Mouse (Mus musculus): ENCODE measurements around the gene Jaml.

Gene Jaml

DNA sequence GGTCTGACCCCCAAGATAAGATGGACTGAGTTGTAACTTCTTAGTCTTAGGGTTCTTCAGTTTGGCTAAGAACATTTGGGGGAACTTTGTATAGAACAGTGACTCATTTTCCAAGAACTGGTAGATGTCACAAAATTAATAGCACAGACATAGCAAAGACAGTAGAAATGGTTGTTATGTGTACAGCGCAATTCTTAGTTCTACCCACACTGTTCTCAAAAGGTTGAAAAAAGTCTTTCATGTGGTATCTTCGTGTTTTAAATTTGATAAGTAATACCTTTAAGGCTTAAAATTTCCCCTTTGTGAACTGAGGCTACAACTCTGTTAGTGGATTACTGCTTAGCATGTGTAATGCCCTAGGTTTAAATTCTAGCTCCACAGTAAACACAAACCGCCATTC lies 4.1 kb downstream of the Jaml start:
- DNase-seq (ENCODE audit: low spot score): no peak

DNA sequence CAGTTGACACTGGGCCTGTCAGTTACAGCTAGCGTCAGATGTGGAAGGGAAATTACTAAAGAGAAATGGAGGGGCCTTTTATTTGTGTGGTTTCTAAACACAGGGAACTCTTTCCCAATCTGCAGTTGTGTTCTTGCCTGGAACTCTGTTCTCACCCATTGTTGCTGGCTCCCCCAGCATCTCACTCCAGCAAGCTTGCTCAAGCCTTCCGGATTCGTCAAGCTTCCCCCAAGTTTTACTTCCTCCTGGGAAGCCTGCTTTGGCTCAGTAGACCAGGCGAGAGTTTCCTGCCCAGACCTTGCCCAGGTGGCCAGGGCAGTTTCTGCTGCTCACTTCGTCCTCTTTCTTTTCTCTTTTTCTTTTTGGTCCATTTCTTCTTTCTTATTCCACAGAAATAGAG lies 5.6 kb downstream of the Jaml start:
- no peak for DNase-seq (ENCODE audit: low spot score)

DNA sequence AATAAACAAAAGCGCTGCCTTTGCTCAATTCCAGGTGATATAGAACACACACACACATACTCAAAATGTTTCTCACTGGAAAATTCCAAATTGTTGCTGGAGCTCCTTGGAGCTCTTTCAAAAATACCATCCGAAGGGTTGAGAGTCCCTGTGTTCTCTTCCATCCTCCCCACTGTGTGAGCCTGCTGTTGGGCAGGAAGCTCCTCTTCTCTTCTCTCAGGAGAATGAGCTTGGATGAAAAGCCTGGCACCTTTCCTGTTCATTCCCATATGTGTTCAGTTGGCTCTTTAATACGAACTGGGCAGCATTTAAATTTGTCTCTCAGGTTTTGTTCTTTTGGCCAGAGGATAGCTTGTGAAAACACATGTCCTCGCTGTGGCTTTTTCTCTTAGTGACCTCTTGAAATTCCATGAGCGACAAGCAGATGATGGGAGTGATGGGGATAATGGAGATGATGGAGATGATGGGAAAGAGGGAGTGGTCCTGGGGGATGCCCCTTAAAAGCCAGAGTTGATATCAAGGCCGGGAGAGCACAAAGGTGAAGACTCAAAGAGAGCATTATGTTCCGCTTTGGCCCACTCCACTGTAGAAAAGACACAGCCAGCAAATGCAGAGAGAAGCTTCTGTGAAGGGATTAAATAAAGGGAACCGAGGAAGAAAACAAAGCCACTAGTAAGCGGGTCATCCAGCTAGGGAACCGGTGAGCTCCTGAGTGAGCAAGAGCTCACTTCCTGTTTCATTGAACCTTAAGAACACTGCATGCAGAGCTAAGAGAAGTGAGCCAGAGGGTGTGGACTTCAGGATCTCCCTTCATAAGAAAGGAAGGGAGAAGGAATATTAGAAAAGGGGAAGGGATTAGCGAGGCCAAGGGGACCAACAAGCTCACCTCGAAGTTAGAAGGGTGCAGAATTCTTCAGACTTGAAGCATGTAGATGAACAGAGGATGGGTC lies 7.0 kb downstream of the Jaml start:
- no peak for DNase-seq (ENCODE audit: low spot score)

DNA sequence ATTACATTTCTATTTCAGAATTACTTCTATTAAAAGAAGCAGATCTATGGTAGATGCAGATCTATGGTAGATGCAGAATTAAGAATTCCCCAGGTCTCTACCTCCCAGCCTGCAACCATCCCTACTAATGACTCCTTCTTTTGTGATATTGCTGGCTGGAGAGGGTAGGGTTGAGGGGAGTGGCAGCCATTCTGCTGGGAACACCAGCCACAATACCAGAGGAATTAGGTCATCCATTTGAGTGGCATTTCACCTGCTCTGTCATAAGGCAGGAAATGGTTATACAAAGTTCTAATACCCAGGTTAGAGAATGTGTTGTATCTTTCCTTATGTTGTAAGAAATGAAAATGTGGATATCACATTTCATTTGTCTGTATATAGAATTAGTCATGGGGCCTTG lies 9.1 kb downstream of the Jaml start:
- no peak for DNase-seq (ENCODE audit: low spot score)

DNA sequence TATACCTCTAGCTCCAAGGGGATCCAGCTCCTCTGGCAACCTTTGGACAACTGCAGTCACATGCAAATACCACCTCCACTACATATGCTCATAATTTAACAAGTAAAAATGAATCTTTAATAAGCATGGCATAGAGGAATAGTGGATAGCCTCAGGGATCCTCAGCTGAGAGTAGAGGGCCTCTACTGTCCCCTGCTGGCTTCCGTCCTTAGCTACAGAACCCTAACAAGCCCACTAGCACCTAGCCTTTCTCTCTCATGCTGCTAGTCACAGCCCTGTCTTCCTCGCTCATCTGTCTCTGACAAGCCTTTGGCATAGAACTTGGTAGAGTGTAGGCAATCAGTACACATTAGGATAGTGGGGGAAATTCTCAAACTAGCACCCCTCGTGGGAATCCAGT lies 11.8 kb downstream of the Jaml start:
- no peak for DNase-seq (ENCODE audit: low spot score)

DNA sequence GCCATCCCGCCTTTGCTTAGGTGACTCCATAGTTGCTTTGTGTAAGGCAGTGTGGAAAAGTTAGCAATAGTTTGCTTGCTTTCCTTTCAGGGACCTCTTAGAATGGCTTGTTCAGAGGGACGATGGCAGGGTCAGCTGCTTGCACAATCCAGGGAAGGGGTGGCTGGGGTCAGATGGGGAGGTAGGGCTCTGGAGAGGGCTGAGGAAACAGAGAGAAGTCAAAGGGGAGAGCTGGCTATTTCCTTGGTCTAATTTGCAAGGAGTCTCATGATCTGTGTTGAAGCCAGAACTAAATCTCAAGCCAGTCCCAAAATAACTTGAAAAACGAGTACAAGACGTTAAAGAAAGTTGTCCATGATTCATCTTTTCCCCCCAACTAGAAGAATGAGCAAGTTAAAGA lies 13.7 kb downstream of the Jaml start:
- no peak for DNase-seq (ENCODE audit: low spot score)

DNA sequence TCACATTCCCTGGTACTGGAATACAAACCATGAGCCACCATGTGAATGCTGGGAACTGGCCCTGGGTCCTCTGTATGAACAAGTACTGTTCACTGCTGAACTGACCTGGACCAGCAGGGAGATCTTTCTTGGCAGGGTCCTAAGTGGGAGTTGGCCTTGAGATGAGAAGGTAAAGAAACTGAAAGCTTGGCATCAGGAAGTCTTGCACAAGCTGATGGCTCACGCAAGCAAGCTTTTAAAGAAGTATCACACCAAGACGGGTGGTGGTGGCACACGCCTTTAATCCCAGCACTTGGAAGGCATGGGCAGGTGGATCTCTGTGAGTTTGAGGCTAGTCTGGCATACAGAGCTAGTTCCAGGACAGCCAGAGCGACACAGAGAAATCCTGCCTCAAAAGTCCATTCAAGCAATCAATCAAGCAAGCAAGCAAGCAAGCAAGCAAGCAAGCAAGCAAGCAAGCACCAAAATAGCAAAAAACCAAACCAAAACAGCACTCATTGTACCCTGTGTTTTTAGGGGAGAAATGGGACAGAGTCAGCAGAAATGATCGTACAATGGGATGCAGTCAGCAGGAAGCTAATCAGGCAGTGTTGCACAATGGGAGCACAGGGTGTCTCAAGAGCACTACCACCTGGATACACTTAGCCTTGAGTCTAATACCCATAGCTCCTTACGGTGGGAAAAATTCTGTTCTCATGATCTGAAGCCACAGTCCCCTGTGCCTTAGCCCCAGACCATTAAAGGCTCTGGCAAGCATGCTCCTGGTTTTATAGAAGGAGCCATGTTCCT lies 16.4 kb downstream of the Jaml start:
- no peak for DNase-seq (ENCODE audit: low spot score)

DNA sequence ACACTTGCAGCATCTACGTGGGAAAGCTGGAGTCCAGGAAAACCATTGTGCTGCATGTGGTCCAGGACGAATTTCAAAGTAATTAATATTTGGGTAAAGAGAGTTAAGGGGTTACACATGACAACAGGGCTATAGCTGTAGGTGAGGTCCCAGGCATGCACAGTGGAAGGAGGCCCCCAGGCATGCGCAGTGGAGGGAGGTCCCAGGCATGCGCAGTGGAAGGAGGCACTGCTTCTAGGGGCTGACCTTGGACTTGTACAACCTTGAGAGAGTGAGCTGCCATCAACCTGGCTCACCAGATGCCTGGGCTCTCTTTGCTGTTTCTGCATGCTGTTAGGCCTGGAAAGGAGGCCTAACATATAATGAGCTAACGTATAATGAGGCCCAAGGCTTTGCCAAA lies 18.9 kb downstream of the Jaml start:
- no peak for DNase-seq (ENCODE audit: low spot score)

DNA sequence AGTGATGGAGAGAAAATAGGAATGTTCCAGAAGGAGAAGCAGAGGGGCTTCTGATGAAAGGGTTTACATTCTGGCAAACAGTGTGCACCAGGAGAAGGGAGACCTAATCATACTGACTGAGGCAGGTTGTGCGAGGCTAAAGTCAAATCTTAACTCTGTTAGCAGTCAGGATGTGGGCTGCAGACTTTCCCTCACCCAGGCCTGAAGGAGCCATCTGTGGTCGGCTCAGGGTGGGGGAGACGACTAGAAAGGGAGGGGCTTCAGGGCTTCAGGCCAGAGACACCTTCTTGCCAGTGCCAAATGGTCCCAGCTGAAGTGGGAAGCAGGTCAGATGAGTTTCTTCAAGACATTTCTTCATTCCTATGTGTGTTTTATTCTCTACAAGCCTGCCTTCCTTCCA lies 19.4 kb downstream of the Jaml start:
- no peak for DNase-seq (ENCODE audit: low spot score)

DNA sequence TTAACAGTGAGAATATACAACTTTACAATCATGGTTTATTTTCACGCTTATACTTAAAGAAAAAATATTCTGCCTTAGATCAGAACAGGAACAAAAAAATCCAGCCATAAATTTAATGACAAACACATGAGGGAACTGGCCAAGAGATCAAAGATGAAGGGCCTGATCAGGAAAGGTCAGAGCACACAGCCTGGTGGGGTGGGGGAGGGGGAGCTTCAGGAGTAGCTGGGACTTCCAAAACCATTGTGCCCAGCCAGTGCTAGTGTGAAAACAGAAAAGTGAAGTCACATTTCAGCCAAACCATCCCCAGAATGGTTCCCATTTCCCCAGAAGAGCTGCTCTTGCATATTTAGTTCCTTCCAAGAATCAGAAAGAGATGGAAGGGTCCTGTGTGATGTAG lies 23.5 kb downstream of the Jaml start:
- DNase-seq (ENCODE audit: low spot score): no peak

DNA sequence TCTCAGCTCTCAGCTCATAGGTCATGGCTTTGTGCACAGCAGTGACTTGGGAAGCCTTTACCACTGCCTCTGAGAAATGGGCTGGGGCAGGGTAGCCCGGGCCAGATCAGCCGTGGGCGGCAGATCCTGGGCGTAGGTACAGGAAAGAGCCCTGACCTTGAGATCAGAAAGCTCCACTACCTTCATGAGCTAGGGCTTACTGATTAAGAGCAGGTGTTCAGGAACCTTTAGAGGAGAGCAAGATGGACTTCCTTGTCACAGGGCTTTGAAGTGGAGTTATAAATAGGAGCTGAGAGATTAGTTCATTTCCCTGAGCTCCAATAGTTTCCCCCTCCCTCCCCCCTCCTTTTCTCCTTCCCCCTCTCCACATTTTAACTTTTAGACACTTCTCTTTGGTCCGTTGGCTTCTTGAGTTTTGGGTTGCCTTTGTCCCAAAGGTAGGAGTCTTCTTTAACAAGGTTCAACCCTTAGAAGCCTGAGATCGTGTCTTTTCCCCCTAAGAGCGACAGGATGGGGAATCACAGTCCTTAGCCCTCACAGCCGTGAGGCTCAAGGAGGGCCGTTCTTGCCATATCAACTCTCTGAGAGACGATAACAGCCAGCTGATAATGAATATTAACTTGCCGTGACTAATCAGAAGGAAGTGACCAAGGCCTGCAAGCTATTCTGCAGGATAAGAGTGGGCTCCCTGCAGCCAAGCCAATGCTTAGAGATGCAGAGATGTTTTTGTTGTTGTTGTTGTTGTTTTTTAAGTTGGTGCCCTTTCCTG lies 24.4 kb downstream of the Jaml start:
- DNase-seq (ENCODE audit: low spot score): no peak

DNA sequence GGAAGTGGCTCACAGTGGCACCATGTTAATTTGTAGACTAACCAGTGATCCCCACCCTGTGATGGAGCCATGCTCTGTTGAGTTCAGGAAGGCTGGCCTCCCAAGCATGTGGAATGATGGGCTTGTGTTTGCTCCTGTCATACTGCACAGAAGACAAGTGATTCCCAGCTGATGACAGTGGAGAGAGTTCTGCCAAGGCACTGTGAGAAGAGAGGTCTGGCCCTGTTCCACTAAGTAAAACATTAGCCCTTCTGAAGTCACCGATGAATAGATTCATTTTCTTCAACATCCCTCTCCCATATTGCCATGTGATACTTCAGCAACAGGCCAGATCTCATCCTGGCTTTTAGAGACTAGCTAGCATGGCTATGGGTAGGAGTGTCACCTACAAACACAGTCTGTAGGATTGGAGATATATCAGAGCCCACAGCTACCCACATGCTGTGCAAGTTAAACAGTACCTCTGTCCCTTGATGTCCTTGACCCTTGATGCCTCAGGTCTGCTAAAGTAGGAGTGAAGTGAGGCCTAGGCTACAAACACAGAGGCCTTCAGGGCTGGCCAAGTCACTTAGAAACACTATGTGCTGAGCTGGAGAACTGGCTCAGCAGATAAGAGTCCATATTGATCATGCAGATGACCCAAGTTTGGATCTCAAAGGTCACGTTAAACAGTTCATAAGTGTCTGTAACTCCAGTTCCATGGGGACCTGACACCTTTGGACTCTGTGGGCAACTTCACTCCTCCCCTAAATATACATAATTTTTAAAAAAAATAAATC lies 26.8 kb downstream of the Jaml start:
- DNase-seq (ENCODE audit: low spot score): no peak

DNA sequence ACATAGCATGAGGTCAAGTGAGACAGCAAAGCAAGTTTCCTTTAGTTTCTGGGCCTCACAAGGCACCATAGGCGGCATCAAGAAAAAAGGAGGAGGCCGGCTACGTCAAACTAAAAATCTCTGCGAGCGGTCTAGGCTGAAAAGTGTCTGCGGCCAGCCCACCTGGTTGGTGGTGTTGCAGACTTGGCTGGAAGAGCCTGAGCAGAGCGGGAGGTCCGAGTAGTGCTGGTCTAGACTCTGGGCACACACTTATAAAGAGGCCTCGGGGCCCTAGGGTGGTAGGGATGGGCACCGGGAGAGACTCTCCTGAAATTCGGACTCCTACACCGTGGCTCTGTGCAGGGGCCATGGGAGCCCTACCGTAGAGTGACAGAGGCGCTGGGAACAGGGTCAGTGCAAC lies 36.7 kb downstream of the Jaml start:
- DNase-seq (ENCODE audit: low spot score): no peak

DNA sequence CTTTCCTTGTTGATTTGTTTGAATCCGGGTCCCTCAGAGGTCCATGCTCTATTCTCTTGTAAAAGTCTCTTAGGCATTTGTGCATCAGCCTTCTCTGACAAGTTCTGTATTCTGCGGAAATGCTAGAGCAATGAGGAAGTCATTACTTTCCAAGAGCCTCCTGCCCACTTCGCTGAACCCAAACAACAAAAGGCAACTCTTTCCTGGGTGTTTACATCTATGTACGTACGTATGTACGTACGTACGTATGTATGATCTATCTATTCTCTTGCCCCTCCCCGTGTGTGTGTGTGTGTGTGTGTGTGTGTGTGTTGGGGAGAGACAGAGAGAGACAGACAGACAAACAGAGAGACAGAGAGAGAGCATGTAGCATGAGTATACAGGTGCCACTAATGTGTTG lies 37.8 kb downstream of the Jaml start:
- no peak for DNase-seq (ENCODE audit: low spot score)

DNA sequence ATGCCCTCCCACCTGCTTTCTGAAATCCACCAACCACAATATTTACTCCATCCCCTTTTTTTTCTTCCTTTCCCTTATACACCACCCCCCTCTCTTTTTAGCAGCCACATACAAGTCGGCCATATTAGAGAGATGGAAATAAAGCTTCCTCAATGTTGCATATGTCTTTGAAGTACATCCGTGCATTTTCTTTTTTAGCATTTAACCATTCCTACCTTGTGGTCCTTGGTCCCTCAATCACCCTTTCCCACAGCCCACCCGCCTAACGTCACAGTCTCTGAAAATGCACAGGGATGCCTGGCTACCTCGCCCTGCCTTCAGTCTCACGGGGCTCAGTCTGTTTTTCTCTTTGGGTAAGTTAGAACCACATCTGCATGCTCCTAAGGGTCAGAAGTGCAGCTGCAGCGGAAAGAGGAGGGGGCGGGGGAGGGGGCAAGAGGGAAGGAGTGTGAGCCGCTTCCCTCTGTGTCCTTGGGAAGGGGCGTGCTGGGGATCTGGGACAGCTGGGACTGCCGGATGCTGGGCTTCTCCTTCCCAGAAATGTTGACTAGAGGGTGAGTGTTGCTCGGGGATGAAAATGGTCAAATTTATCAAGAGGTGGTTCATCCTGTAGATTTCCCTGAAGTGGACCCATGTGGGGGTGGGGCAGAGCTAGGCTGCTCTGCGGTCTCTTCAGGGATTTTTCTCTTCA lies 38.9 kb downstream of the Jaml start, which contains the start of gene Scn2b:
Gene Scn2b (plus strand): TSS at position 42 of the 691 bp plus-strand sequence.
- no peak for DNase-seq (ENCODE audit: low spot score)

DNA sequence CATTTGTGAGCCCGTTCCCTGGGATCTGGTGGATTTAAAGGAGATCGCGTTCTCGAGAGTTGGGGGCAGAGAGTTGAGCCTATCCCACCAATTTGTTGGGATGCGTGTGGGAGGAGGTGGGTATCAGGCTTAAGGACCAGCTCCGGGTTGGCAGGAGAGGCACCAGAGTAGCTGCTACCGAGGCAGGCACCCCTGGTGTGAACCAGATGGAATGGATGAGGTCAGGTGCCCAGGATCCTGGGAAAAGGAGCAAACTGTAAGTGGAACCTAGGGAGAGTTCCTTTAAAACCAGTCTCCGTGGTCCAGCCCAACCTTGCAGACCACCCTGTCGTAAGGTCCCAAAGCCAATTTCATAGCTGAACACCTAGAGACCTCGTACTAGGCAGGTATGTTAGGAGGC lies 39.6 kb downstream of the Jaml start:
- no peak for DNase-seq (ENCODE audit: low spot score)

DNA sequence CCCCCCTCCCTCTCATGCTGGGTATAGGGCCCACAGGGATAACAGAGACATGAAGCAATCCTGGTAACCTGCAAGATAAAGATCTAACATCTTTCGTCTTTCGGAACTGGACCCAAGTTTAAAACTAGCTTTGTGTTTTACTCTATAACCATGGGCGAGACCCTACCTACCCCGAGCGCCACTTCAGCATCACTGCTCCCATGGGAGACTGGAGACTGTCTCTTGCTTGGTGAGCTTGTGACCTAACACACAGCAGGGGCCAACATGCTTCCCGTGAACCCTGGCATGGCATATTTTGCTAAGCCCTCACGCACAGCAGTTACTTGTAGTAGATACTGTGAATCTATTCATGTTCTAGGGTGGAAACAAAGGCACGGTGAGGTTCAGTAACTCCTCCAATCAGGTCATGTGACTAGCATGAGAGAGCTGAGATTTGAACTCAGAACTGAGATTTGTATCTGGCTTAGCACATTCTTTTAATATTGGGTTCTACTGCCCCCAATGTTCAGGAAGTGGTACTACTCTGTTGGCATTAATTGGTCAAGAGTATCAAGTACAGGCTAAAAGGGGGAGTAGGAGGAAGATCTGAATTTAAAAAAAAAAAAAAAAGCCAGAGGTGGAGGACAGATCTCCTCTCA lies 40.5 kb downstream of the Jaml start:
- no peak for DNase-seq (ENCODE audit: low spot score)

DNA sequence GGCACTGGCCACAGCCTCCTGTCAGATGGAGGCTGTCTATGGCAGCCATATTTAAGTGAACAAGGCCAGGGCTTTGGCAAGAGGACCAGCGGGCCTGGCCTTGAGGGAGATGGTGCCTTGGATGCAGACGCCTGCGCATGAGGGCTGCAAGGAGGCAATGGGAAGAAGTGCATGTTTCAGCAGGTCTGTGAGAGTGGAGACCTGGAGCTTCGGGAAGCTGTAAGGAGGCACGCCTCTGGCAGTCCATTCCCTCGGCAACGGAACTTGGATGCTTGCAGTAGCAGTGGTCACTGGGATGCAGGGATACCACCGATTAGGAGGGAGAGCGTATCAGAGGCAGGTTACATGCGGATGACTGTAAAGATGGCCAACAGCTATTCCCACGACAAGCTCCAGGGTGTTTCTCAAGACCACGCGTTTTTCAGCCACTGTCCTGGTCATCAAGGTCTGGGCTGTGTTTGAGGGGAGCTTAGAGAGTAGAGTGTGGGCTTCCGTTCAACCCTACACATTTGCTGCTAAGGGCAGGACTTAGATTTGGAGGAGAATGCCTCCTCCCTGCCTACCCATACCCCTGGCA lies 41.1 kb downstream of the Jaml start:
- DNase-seq (ENCODE audit: low spot score): no peak

DNA sequence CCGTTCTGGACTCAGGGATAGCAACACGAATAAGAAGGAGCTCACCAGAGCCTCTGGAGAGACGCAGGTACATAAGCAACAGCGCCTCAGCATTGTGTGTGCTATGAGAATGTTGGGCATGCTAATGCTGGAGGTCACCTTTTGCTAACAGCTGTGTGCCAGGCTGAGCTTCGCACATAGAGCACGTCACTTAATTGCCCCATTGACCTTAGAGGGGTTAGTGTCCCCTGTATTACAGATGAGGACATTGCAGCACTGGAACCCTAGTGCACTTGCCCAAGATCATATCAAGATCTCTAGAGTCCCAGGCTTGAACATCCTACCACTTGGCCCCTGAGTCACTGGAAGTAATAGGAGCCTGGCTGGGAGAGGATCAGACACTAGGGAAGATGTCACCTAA lies 41.6 kb downstream of the Jaml start:
- no peak for DNase-seq (ENCODE audit: low spot score)

DNA sequence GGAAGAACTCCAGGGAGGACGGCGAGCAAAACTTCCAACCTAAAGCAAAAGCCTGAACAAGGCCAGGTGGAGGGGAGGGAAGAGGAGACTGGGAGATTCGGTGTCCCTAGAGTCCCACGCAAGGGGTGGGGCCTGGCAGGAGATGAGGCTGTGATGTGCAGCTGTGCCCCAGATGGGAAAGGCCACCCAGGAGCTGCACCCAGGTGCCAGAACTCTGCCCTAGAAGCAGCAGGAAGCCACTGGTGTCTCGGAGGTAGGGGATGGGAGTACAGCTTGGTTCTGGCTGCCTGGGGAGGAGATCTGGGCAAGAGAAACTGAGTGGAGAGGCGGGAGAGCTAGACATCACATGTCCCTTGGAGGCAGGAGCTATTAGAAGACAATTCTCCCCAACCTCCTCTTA lies 42.0 kb downstream of the Jaml start:
- no peak for DNase-seq (ENCODE audit: low spot score)
